Comparison of ENCODE assay signal across 8 mouse cellular contexts in the genomic region with DNA sequence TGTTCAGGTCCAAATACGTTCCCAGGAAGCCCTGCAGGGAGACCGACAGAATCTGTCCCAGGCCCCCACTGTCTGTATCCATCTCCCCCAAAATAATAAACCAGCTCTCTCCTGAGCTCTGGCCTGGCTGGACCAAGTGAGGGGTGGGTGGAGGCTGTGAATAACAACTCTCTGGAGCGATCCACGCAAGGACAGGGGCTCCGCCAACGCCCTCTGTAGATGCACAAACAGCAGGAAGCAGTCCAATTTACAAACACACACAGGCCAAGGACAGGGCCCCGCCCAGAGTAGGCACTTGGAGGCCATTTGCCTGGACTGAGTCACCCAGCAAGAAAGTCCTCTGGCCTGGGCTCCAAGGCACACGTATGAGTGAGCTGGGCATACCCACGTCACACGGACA. TPM values are rescaled to one million over a fixed set of nuclear protein-coding genes. Genes with fewer than 3 reads are reported as not detected.
DNase-seq lines count a peak whose midpoint lies in the region; ATAC-seq lines count a peak whose summit lies in the region.

No protein-coding gene starts in this region.

- H3K36me3 ChIP-seq in heart, embryonic 12.5 days = no peaks in the 10 kb centered on the region
- no peaks in the 10 kb centered on the region for H3K36me3 ChIP-seq in lung, embryonic 15.5 days

- DNase-seq in heart, adult 11 months = peak; percentile 98
- DNase-seq in heart, adult 8-10 months (ENCODE audit: low spot score) = no peak
- DNase-seq in adipocyte (ENCODE audit: low spot score) = peak; percentile 80
- no peak for DNase-seq in right cerebral cortex, adult 18-20 months
- DNase-seq in T-cell, adult 2 months (ENCODE audit: low spot score) = no peak
- DNase-seq in right cerebral cortex, postnatal 25 days = no peak

- H3K4me1 ChIP-seq in heart, embryonic 12.5 days (replicated peaks) = peaks cover 74% of the 10 kb centered on the region
- H3K4me1 ChIP-seq in lung, embryonic 15.5 days = peaks cover 66% of the 10 kb centered on the region

- WGBS in heart, embryonic 12.5 days = 60% methylated on average over 10 of the region's 10 CpGs
- 36% methylated on average over 10 of the region's 10 CpGs for WGBS in lung, embryonic 15.5 days

- H3K4me3 ChIP-seq in heart, embryonic 12.5 days = no peak overlapping the region
- H3K4me3 ChIP-seq in lung, embryonic 15.5 days = no peak overlapping the region

- H3K9ac ChIP-seq in heart, embryonic 12.5 days = no peak overlapping the region
- no peak overlapping the region for H3K9ac ChIP-seq in lung, embryonic 15.5 days

- ATAC-seq in heart, embryonic 12.5 days (ENCODE audit: insufficient number of reproducible peaks, low FRiP score) = no peak
- peak; percentile 13 for ATAC-seq in lung, embryonic 15.5 days (ENCODE audit: borderline replicate concordance, extremely low read depth, low FRiP score, low TSS enrichment)

- peaks cover 8% of the 10 kb centered on the region for H3K27me3 ChIP-seq in heart, embryonic 12.5 days (replicated peaks)
- H3K27me3 ChIP-seq in lung, embryonic 15.5 days = peaks cover 20% of the 10 kb centered on the region

- H3K27ac ChIP-seq in heart, embryonic 12.5 days (ENCODE audit: poor library complexity, severe bottlenecking) = peak overlapping the region; percentile 88
- H3K27ac ChIP-seq in lung, embryonic 15.5 days = peak overlapping the region; percentile 94

- no peaks in the 10 kb centered on the region for H3K9me3 ChIP-seq in heart, embryonic 12.5 days (replicated peaks)
- H3K9me3 ChIP-seq in lung, embryonic 15.5 days = no peaks in the 10 kb centered on the region

- no peak overlapping the region for H3K4me2 ChIP-seq in heart, embryonic 12.5 days
- H3K4me2 ChIP-seq in lung, embryonic 15.5 days = 0 out of 2 replicates have a peak overlapping the region, but pooled peaks have one; percentile 2

RNA-seq across cellular contexts. Expression of gene Tns1, which starts 32.0 kb away (rescaled TPM):
- total RNA-seq in heart, adult 8-10 months (2022) = 100 to 1,000 TPM; 733 to 828 (median 798) TPM
- polyA plus RNA-seq in heart, embryonic 12.5 days (2016; fragmentation: Nextera tagmentation; extraction: Ambion mirVana) = 111 and 115 TPM in 2 replicates
- polyA plus RNA-seq in lung, embryonic 15.5 days (2015; fragmentation: Nextera tagmentation; extraction: Ambion mirVana) = 104 and 130 TPM in 2 replicates

RNA-seq across cellular contexts. Expression of gene Rufy4, which starts 33.1 kb away (rescaled TPM):
- 1 to 10 TPM in 3 of 4 experiments, under 1 TPM in 1; 0.52 to 1.8 (median 1.3) TPM for total RNA-seq in heart, adult 8-10 months (2022)
- polyA plus RNA-seq in heart, embryonic 12.5 days (2016; fragmentation: Nextera tagmentation; extraction: Ambion mirVana) = 0.28 and 0.36 TPM in 2 replicates
- polyA plus RNA-seq in lung, embryonic 15.5 days (2015; fragmentation: Nextera tagmentation; extraction: Ambion mirVana) = 0.35 and 0.41 TPM in 2 replicates

Comparison
In these comparisons a context has a peak if more than half of its experiments do, and no peak if none do; other contexts are left out.
1. DNase-seq: peak in heart, adult 11 months (single experiment) and adipocyte (single experiment); none in heart, adult 8-10 months (single experiment), right cerebral cortex, adult 18-20 months (single experiment), T-cell, adult 2 months (single experiment) and right cerebral cortex, postnatal 25 days (single experiment).